8 mouse cellular contexts compared by ENCODE assay signal in the genomic region with DNA sequence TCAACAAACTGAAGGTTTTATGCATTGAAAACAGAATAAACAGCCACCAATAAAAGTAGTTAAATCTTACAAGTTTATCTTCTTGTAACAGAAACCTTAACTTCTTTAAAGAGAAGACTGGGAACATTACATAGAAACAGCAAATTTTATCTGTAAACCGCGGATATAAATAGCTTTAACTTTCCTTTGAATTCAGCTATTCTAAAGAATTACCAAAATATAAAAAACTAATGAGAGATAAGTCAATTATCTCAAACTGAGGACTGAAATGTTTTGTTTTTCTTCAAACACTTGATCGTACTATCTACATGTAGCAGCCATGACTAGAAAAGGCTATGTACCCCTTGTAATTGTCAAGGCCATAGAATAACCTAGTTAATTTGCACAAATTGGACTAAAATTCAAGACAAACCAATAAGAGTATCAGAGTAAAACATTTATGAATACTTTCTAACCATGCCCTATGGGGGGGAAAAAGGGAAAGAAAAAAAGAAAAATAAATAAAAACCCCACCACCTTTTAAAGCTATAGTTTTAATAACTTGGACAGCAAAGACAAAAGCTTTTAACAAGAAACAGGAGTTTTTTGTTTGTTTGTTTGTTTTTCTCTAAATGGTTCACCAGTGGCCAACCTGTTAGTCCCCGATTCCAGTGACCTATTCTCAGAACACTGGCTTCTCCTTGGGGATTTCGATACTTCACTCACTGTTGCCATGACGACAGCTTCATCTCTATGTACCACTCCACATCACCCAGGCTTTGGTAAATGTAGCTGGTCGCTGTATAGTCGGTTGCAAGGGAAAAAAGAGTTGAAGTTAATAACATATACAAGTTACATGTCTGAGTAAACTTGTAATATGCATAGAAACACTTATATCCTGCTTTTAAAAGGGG. TPM values are rescaled to one million over a fixed set of nuclear protein-coding genes. Genes with fewer than 3 reads are reported as not detected.
DNase-seq lines count a peak whose midpoint lies in the region; ATAC-seq lines count a peak whose summit lies in the region.

No protein-coding gene starts in this region.

- H3K27me3 ChIP-seq in kidney, embryonic 15.5 days = no peaks in the 10 kb centered on the region
- H3K27me3 ChIP-seq in hindbrain, embryonic 12.5 days = no peaks in the 10 kb centered on the region
- H3K27me3 ChIP-seq in midbrain, embryonic 14.5 days (ENCODE audit: control insufficient read depth, insufficient read depth, low read length) = no peaks in the 10 kb centered on the region

- no peak for ATAC-seq in kidney, embryonic 15.5 days (replicated peaks; ENCODE audit: low FRiP score)
- no peak for ATAC-seq in hindbrain, embryonic 12.5 days (ENCODE audit: low FRiP score)
- no peak for ATAC-seq in midbrain, embryonic 14.5 days (ENCODE audit: low FRiP score, low TSS enrichment)

- H3K36me3 ChIP-seq in kidney, embryonic 15.5 days = peaks cover 57% of the 10 kb centered on the region
- peaks cover 34% of the 10 kb centered on the region for H3K36me3 ChIP-seq in hindbrain, embryonic 12.5 days
- H3K36me3 ChIP-seq in midbrain, embryonic 14.5 days (ENCODE audit: control insufficient read depth, insufficient read depth, low read length) = peaks cover 60% of the 10 kb centered on the region

- H3K4me3 ChIP-seq in kidney, embryonic 15.5 days (replicated peaks) = no peak overlapping the region
- no peak overlapping the region for H3K4me3 ChIP-seq in hindbrain, embryonic 12.5 days
- H3K4me3 ChIP-seq in midbrain, embryonic 14.5 days (replicated peaks; ENCODE audit: low read depth, low read length) = 0 out of 2 replicates have a peak overlapping the region, but pooled peaks have one; percentile 1

- H3K4me2 ChIP-seq in kidney, embryonic 15.5 days = peak overlapping the region; percentile 31
- H3K4me2 ChIP-seq in hindbrain, embryonic 12.5 days (replicated peaks) = peak overlapping the region; percentile 25; the same call in 1 of the 2 replicates
- peak overlapping the region; percentile 25 for H3K4me2 ChIP-seq in midbrain, embryonic 14.5 days (ENCODE audit: low read length)

- H3K9ac ChIP-seq in kidney, embryonic 15.5 days = no peak overlapping the region
- H3K9ac ChIP-seq in hindbrain, embryonic 12.5 days = no peak overlapping the region
- H3K9ac ChIP-seq in midbrain, embryonic 14.5 days (replicated peaks; ENCODE audit: low read length) = no peak overlapping the region

- WGBS in kidney, embryonic 15.5 days = 62% methylated on average over 8 of the region's 8 CpGs
- 55% methylated on average over 8 of the region's 8 CpGs for WGBS in hindbrain, embryonic 12.5 days
- WGBS in midbrain, embryonic 14.5 days = 44% methylated on average over 8 of the region's 8 CpGs

- DNase-seq in kidney, adult 11 months = no peak
- peak; percentile 48 for DNase-seq in adipocyte (ENCODE audit: low spot score)
- peak; percentile 79 for DNase-seq in midbrain, embryonic 14.5 days
- no peak for DNase-seq in layer of hippocampus, adult 11-12 months (ENCODE audit: low spot score)
- no peak for DNase-seq in adrenal gland, postnatal 25 days
- DNase-seq in cerebellum, postnatal 14 days = no peak

- H3K9me3 ChIP-seq in kidney, embryonic 15.5 days (replicated peaks) = no peaks in the 10 kb centered on the region
- no peaks in the 10 kb centered on the region for H3K9me3 ChIP-seq in hindbrain, embryonic 12.5 days (replicated peaks)
- H3K9me3 ChIP-seq in midbrain, embryonic 14.5 days (ENCODE audit: control insufficient read depth, low read length) = no peaks in the 10 kb centered on the region

- H3K27ac ChIP-seq in kidney, embryonic 15.5 days = no peak overlapping the region
- no peak overlapping the region for H3K27ac ChIP-seq in hindbrain, embryonic 12.5 days
- no peak overlapping the region for H3K27ac ChIP-seq in midbrain, embryonic 14.5 days (replicated peaks; ENCODE audit: low read depth, low read length)

- peaks cover 32% of the 10 kb centered on the region for H3K4me1 ChIP-seq in kidney, embryonic 15.5 days
- H3K4me1 ChIP-seq in hindbrain, embryonic 12.5 days = peaks cover 33% of the 10 kb centered on the region
- peaks cover 42% of the 10 kb centered on the region for H3K4me1 ChIP-seq in midbrain, embryonic 14.5 days (ENCODE audit: control insufficient read depth, insufficient read depth, low read length)

RNA-seq across cellular contexts. Expression of a gene that starts 3.3 kb away (rescaled TPM):
- polyA plus RNA-seq in kidney, embryonic 15.5 days (2015; fragmentation: Nextera tagmentation; extraction: Ambion mirVana) = 99.6 and 101 TPM in 2 replicates
- 122 and 123 TPM in 2 replicates for polyA plus RNA-seq in hindbrain, embryonic 12.5 days (2016; fragmentation: Nextera tagmentation; extraction: Ambion mirVana)
- 78.1 and 99.0 TPM in 2 replicates for polyA plus RNA-seq in midbrain, embryonic 14.5 days (2014; fragmentation: Nextera tagmentation; extraction: Ambion mirVana)
- total RNA-seq in adrenal gland, postnatal 25 days (2021) = 97.6 and 105 TPM in 2 replicates

Comparison
In these comparisons a context has a peak if more than half of its experiments do, and no peak if none do; other contexts are left out.
1. DNase-seq: peak in adipocyte (single experiment) and midbrain, embryonic 14.5 days (single experiment); none in kidney, adult 11 months (single experiment), layer of hippocampus, adult 11-12 months (single experiment), adrenal gland, postnatal 25 days (single experiment) and cerebellum, postnatal 14 days (0 of 2).
2. Peak in every context shown above with its lines, with median percentiles within 50 percentile points of each other: H3K4me2 ChIP-seq.